Mouse (Mus musculus): Measurements from ENCODE around the gene Tm4sf20.

The Tm4sf20 gene

DNA sequence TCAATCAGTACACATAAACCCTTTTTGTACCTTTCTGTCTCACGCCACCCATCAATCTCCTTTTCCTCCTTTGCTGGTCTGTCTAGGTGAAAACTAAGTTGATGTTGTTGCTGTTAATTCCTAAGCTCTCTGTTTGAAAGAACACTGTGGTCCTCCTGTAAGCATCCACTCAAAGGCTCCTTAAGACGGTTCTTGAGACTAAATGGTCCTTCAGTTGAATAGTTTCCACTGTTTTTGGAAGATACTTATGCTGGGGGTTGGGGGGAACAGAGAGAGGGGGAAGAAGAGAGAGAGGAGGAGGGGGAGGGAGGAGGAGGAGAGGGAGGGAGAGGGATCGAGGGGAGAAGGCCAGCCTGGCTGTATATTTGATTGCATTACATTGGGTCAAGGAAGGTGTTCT lies 15.3 kb upstream of the Tm4sf20 start:
- in situ Hi-C loops (cut with MboI, MseI): loop anchor here (10.0 to 25.0 kb wide), 2 partner anchors 281 to 929 kb away; partner anchors contain the start of gene Krtap28-13 (in 1 of the 2)

DNA sequence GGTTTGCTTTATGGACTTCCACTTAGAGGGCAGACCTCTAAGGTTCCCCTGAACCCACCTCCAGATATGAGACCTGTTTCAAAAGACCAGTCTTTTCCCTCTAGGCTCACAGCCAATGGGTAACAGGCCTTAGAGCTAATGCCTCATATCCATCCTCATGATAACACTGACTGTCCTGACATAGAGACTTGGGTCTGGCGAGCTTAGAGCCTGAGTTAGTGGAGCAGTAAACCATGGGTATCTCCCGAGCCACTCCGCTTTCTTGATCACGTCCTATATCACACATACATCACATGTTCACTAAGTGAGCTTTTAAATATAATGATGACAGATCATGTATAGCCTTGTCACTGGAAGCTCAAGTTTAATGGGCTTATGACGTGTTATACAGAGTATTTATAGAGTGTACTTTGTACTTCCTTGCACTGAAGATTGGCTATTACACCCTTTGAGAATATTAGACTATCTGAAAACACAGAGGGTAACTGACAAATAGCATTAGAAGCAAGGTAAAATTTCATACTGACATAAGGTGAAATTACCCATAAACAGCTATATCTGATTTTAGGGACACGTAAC lies 11.2 kb upstream of the Tm4sf20 start:
- in situ Hi-C loops (cut with MboI, MseI): loop anchor here (10.0 to 25.0 kb wide), 2 partner anchors 225 to 933 kb away; no protein-coding TSS in a partner anchor

DNA sequence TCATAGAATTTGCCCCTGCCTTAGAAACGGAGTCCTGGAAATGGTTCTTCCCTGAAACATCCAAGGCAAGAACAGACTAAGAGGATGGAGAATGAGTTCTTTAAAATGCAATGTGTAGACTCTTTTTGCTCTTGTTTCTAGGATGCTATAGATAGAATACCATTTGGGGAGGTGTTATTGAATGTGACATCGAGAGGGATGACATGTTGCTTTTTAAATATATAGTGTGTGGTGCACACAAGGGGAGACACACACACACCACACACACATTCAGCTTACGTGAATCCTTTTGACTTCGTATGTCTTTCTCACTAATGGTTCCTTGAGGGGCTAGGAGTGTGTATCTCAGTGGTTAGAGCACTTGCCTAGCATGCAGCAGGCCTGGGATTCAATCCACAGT lies 7.0 kb upstream of the Tm4sf20 start:
- in situ Hi-C loops (cut with MboI, MseI): loop anchor here (10.0 to 25.0 kb wide), 2 partner anchors 220 to 937 kb away; no protein-coding TSS in a partner anchor

DNA sequence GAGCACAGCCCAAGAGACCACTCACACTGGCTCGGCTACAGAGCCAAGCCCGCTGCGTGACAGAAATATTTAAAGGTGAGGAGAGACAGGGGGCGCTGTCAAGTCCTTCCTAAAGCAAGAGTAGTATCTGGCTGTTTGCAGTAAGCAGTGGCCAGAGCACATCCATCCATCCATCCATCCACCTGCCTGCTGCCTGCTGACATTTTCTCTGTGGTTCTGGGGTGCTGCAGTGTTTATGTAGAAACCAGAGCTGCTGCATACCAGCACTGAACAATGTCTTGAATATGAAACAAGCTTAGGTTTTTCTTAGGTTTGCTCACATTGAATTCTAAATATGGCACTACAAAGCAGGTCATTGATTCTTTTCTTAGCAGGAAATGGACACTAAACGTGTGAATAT lies 4.9 kb upstream of the Tm4sf20 start:
- in situ Hi-C loops (cut with MboI, MseI): loop anchor here in 1 of 2 experiments (10.0 kb wide), 1 partner anchor 218 kb away; no protein-coding TSS in a partner anchor

DNA sequence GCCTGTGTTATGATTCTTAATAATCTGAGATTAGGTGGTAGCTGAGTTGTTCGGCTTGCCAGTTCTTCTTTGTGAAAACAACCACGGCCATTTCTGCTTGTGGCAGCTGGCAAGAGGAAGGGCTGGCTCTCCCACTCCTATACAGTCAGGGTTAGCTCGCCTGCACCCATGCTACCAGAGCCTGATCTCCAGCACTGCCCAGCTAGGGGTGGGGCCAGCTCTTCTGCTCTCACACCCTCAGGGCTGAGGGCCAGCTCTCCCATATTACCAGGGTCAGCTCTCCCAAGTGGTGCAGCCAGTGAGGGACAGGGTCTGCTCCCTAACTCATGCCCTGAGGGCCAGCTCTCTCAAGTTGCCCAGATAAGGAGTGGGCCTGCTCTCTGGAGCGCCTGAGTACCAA lies 4.2 kb upstream of the Tm4sf20 start:
- in situ Hi-C loops (cut with MboI, MseI): loop anchor here in 1 of 2 experiments (10.0 kb wide), 1 partner anchor 218 kb away; no protein-coding TSS in a partner anchor

DNA sequence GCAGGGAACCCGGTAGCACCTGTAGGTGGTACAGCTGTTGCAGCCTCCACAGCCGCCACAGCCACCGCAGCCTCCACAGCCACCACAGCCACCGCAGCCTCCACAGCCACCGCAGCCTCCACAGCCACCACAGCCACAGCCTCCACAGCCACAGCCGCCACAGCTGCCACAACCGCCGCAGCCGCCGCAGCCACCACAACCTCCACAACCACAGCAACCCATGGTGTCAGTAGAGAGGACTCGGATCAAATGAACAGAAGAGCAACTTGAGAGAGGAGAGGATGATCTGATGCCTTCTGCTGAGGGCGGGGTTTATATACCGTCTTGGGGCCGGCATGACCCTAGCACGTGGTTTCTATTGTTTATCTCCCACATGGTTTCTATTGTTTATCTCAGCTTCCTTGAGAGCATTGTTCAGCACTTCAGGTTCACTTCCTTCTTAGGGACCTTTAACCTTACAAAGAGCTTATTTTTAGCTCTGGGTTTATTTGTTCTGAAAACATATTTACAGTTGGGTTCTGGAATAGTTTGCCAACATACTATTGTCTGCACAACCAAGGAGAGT lies 2.8 kb upstream of the Tm4sf20 start, which contains the start of gene Gm47791:
TSS of gene Gm47791 (minus strand) at position 222 of the 565 bp plus-strand sequence.
- in situ Hi-C loops (cut with MboI, MseI): loop anchor here in 1 of 2 experiments (10.0 kb wide), 1 partner anchor 216 kb away; no protein-coding TSS in a partner anchor

DNA sequence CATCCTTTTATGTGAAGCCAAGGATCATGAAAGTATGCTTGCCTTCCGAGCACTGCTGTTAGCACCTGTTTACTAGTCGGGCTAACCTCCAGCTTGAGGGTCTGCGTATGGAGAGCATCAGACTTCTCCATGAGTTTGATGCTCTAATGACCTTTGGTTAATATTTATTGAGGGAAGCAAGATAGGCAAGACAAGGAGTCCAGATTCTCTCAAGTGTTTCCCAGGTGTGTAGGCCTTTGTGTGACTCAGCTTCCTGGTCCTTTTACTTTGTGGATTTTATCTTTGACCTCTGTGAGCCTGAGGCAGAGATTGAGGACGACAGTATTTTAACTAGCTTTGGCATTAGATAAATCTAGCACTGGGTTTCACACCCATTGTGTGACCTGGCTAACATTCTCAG lies 1.6 kb downstream of the Tm4sf20 start:
- in situ Hi-C loops (cut with MboI, MseI): no loop called here

DNA sequence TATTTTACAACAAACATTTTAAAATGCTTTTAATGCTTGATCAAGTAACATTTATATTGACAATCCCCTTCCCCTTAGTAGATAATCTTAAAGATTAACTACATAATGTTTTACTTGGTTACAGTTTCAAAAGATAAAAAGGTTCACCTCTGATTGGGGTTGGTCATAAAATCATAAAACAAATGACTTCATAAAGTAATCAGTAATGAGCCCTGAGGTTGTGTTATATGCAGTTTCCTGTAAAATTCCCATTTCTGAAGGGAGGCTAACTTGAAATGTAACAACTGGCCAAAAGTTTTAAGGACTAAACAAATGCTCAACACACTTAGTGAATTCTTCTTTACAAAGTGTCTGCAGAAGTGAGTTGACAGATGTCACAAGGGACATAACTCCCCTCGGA lies 2.0 kb downstream of the Tm4sf20 start:
- in situ Hi-C loops (cut with MboI, MseI): no loop called here

DNA sequence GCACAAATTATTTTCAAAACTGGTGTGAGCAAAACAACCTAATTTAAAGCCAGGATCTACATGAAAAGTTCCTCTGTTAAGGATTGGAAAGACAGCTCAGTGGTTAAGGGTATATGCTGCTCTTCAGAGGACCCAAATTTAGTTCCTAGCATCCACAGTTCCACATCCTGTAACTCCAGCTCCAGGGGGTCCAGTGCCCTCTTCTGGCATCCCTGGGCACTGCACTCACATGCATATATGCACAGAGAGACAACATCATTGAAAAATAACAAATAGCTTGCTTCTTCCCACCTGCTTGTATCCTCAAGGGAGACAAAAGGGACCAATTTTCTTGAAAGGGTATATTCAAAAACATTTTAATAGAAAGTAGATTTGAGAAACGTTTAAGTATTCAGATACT lies 6.0 kb downstream of the Tm4sf20 start:
- in situ Hi-C loops (cut with MboI, MseI): no loop called here

DNA sequence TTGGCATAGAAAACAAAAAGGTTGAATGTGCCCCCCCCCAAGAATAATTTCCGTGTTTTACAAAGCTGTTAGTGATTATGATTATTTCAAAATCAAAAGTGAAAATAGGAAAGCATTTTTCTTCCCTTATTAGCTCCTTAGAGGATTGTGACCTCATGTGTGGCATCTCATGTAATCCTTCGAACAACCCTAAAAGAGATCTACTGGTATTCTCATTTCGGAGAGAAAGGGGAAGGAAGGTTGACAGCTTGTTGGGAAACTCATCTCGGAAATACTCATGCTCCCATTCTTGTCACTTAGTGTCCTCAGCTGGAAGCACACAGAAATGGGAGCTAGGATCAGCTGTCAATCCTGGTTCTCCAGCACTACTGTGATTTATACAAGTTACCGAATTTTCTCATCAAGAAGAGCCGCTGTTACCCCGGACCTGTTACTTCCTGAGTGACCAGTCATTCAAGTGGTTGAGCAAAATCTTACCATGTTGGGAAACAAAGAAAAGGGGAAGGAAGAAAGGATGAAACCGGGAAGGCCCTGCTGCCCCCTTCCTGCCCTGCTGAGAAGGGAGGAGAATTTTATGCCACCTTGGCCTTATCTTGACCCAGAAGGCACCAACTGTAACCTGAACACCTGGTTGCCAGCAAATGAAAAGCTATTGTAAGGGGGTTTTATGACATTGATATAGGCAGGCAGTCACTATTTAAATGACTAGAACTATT lies 6.6 kb downstream of the Tm4sf20 start:
- in situ Hi-C loops (cut with MboI, MseI): no loop called here

DNA sequence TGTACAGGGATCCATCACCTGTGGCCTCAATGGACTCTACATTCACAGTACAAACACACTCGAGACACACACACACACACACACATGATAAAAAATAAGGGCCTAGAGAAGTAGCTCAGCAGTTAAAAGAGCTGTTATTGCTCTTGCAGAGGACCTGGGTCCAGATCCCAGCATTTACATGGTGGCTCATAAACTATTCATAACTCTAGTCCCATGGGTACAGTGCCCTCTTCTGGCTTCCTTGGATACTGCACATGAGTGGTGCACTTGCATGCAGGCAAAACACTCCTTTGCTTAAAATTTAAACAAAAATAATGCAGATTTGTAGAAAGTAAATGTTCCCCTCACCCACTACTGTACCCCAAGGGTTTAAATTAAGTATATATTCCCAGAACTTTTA lies 8.7 kb downstream of the Tm4sf20 start:
- in situ Hi-C loops (cut with MboI, MseI): no loop called here

DNA sequence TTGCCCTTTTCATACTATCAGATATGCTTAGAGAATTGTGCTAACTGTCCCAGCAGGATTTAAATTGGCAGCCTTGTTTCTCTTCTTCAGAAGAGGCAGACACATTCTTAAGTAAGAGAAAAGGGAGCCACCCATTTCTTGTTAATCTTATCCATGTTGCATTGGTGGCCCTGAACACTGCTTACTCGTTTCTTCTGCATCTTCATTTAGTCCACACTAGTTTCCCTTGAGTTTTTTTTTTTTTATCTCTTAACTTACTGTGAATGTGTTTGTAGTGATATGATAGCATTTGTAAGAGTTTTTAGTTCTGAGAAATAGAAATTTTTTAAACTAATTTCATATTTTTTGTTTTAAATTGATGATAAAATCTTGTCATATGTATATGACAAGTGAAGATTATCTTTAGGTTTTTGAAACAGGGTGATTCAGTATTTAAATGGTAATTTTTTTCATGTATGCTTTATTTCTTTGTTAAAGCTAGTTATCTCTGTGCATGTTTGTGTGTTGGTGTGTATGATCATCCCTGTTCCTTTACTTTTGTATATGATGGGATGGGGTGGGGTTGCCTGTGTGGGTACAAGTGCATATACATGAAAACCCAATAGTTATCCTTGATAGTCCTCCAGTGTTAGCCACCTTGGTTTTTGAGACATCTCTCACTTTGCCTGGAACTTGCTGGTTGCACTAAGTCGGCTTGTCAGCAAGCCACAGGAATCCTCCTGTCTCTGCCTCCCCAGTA lies 20.4 kb downstream of the Tm4sf20 start:
- in situ Hi-C loops (cut with MboI, MseI): no loop called here

DNA sequence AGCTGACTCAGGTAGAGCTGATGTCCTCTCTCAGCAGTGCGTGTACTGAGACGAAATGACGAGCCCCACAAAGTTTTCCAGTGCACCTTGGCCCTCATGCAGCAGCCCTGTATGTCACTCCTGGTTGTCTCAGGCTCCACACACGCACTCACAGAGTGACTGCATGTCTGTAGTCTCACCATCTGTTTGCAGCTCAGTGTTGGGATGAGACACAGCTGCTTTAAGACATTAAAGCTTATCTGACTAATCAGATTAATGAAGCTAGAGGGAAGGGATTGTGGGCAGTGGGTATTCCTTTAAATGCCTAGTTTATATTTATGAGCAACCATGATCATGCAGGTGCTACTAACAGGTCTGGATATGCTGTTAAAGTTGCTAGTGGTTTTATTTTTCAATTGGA lies 21.9 kb downstream of the Tm4sf20 start:
- in situ Hi-C loops (cut with MboI, MseI): no loop called here

DNA sequence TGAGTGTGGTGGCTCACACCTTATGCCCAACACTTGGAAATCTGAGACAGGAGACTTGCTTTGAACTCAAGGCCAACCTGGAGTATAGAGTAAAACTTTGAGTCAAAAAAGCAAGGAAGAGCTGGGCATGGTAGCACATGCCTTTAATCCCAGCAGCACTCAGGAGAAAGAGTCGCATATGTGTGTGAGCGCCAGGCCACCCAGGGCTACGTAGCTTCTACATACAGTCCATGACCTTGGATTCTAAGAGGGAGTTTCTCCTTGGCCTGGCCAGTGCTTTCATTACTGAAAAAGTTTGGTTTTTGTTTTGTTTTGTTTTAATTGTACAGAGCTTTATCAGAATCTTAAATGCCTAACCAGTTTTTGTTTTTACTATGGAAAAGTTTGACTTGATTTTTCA lies 24.3 kb downstream of the Tm4sf20 start:
- in situ Hi-C loops (cut with MboI, MseI): no loop called here

DNA sequence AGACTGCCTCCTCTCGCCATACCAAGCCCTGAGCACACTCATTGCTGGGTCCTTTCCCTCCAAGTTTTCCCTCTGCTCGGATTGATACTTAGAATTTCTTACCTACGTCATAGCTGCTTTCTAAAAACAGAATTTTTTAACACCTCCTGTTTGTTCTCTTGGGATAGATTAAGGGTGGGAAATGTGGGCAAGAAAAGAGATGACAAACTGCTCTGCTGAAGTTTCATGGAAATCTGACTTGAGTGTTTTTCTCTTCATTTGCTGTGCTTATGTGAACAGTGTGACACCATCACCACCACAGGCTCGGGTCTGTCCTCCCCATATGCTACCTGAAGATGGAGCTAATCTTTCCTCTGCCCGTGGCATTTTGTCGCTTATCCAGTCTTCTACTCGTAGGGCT lies 26.7 kb downstream of the Tm4sf20 start:
- in situ Hi-C loops (cut with MboI, MseI): no loop called here

DNA sequence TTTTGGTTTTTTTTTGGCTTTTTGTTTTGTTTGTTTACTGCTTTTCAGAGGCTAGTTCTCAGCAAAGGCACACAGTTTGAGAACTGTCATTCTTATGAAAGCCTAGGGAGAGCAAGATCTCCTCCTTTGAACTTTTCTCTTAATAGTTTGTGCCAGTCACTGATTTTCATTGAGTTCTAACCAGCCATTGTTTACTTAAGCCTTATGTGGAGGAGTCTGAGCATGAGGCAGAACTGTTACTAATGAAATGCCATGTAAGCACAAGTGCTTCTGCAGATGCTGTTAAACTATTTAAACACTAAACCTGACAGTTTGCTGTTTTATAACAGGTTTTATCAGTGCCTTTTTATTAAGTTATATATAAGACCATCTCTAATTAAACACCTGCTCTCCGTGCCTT lies 30.2 kb downstream of the Tm4sf20 start:
- in situ Hi-C loops (cut with MboI, MseI): no loop called here

DNA sequence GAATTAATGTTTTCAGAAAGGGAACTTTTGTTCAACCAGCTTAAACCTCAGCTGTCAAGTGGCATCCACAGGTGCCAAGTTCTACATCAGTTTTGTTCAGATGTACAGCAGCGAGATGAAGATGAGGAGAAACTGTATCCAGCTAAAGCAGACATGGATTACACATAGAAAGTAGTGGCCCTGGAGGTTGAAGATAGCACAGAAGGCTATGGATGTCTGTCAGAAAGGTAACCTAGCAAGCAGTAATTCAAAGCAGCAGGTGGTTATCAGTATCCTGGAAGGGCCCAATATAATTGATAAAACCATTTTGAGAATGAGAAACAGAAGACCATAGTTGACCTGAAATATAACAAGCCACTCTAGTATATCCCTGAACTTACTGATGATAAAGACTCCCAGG lies 34.9 kb downstream of the Tm4sf20 start:
- in situ Hi-C loops (cut with MboI, MseI): no loop called here

DNA sequence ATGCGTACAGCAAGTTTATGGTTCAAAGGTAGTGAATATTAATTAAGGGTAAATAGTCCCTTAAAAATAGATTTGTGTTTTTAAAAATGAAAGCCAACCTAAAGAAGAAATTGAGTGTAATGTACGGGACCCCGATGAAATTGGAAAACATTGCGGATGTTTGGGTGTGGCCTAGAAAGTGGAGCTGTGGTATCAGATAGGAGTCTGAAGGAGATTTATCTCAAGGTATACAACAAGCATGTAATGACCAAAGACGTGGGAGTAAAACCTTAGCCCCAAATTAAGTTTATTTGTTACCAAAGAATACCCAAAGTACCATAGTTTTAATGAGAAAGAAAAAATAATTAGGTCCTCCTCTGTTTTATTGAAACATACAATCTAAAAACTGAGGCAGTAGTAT lies 41.8 kb downstream of the Tm4sf20 start:
- in situ Hi-C loops (cut with MboI, MseI): no loop called here

DNA sequence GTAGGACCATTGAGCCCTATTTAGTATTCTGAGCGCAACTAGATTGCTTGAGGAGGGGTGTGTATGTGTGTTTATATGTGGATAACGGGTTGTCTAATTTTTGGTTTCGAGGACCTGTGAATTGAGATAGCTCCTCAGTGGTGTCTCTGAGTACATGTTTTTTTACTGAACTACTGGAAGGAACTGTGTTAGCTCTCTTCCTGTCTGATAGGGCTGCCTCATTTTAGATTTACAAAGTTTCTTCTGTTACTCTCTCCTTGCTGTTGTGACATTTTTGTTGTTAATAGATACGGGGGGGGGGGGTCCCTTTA lies 42.4 kb downstream of the Tm4sf20 start:
- in situ Hi-C loops (cut with MboI, MseI): no loop called here

DNA sequence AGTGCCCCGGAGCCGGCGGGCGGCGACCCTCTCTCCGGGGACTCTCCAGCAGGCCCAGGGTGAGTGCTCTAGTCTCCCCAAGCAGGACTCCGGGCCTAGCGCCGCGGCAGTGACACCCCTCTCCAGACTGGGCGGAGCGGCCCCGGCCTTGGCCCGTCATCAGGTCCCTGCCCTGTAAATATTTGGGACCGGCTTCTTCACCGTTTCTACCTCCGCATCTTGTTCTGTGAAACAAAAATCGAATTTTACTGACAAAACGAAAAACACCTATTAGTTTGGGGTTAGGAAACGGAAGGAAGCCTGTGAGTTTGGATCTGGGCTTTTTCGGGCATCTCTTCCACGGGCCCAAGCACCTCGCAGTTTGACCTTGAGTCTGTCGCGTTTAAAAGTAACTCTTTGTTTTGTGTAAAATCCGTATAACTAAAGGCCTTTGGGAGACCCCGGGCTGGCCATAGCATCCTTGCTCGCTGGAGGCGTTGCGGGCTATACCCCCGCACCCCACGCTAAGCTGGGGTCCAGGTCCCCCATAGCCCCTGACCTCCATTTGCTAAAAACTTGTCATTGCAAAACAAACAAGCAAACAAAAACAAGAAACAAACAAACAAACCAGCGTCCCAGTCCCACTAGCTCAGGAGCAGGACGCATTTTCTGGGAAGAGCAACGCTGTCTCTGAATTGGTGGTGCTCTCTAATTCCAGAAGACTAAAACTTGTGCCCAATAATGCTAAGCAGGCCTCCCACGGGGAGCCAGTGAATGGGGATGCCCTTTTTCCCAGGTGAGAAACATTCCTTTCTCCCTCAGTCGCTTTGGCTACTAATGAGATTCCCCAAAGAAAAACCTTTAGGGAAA lies 43.0 kb downstream of the Tm4sf20 start:
- in situ Hi-C loops (cut with MboI, MseI): no loop called here

DNA sequence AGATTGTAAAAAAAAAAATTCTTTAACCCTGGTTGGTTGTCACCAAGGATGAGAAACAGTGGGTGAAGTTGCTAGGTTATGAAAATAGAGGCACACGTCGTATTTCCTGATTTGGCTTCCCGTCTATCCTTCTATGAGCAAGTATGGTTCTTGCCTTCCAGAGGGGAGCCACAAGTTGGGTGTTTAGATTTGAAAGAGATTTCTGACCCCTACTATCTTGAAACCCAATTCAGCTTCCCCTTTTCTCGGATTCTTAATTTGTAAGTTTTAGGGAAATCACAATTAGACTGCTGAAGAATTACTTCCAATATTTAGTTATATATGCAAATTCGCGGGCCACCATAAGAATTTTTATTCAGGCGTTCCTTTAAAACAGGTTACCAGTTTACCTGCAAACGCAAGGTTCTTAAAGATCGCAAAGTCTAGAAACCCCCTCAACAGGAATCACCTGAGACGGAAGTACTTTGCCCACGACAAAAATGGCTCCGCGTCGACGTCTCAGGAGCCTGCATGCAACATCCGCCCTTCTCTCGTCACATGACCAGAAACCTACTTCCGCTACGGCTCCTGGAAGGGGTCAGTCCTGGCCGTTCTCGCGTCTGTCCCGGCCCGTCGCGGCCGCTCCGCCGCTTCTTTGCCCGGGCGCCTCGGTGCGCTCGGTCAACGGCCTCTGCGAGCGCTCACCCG lies 43.8 kb downstream of the Tm4sf20 start, which contains the start of gene Mff:
TSS of gene Mff (plus strand) at position 552 of the 687 bp plus-strand sequence.
- in situ Hi-C loops (cut with MboI, MseI): no loop called here

Data from T-helper 17 cell (primary cell).